Mouse (Mus musculus) heart, embryonic 13.5 days (tissue): Measurements from ENCODE around the gene Bcl9l. TPM values are rescaled to one million over a fixed set of nuclear protein-coding genes. Genes with fewer than 3 reads are reported as not detected.
"Not testable (repeated sequence)": the region's sequence is repeated elsewhere in the genome, so short reads cannot be mapped to it uniquely, and the experiment has no call there.

Source experiments
- ATAC-seq: fragments of 200-750 bp; cut with Nextera tagmentation; 2 replicates; pipeline ENCODE4 v1.8.0; 2017; ENCODE audit warnings: moderate TSS enrichment; ENCODE audit not compliant: insufficient number of reproducible peaks, low FRiP score, low TSS enrichment; ENCODE audit errors: extremely low read depth
- H3K27ac ChIP-seq: fragments of 300-500 bp; sonication (generic); replicated peaks from 2 replicates; pipeline ENCODE4 v1.5.1; 2015; ENCODE audit warnings: moderate library complexity, mild to moderate bottlenecking, inconsistent platforms
- H3K27me3 ChIP-seq: fragments of 300-500 bp; sonication (generic); replicated peaks from 2 replicates; pipeline ENCODE4 v1.6.1; 2015; ENCODE audit warnings: mild to moderate bottlenecking, inconsistent platforms
- H3K36me3 ChIP-seq: fragments of 300-500 bp; sonication (generic); 2 replicates; pipeline ENCODE4 v1.6.1; 2015; ENCODE audit warnings: mild to moderate bottlenecking, inconsistent platforms
- H3K4me1 ChIP-seq: fragments of 300-500 bp; sonication (generic); 2 replicates; pipeline ENCODE4 v1.6.1; 2015; ENCODE audit warnings: inconsistent platforms
- H3K4me2 ChIP-seq: fragments of 300-500 bp; sonication (generic); 2 replicates; pipeline ENCODE4 v1.6.1; 2015; ENCODE audit warnings: inconsistent platforms, mild to moderate bottlenecking, moderate library complexity
- H3K4me3 ChIP-seq: fragments of 300-500 bp; sonication (generic); 2 replicates; pipeline ENCODE4 v1.5.1; 2015; ENCODE audit warnings: moderate library complexity, mild to moderate bottlenecking, inconsistent platforms
- H3K9ac ChIP-seq: fragments of 300-500 bp; sonication (generic); 2 replicates; pipeline ENCODE4 v1.6.1; 2015; ENCODE audit warnings: inconsistent platforms, mild to moderate bottlenecking, moderate library complexity
- H3K9me3 ChIP-seq: fragments of 300-500 bp; sonication (generic); 2 replicates; pipeline ENCODE4 v1.6.1; 2016; ENCODE audit warnings: inconsistent platforms
- WGBS: fragments of 180-500 bp; shearing (Covaris S2); methylation state at CpG from one replicate; pipeline ENCODE4 v1.1.7; 2015; ENCODE audit warnings: mixed read lengths; 5-methylcytosine and 5-hydroxymethylcytosine counted together
- polyA plus RNA-seq: library from polyadenylated mRNA; unstranded; fragments of >200 nt; fragmentation: Nextera tagmentation; extraction: Ambion mirVana; gene quantifications from 2 replicates; pipeline ENCODE4 v1.2.1, GENCODE M21; 2015

Gene Bcl9l
- 7.3 and 9.4 TPM in 2 replicates for polyA plus RNA-seq

- Histone ChIP-seq H3K4me2 (peak within 1 kb of the TSS; percentile 83), H3K27me3 (no peaks in the 10 kb centered on the region), H3K4me3 (peak within 1 kb of the TSS; percentile 99), H3K4me1 (peaks cover 54% of the 10 kb centered on the region), H3K27ac (peak within 1 kb of the TSS; percentile 91), H3K9me3 (no peaks in the 10 kb centered on the region), H3K9ac (peak within 1 kb of the TSS; percentile 99), H3K36me3 (no peaks in the 10 kb centered on the region)
- WGBS, result 1% methylated on average over 31 of the region's 31 CpGs
- ATAC-seq, result peak; percentile 23; the same call in 1 of the 2 replicates
These were observed at the start of gene Bcl9l for GRCm38 (mm10) chr9:44482552-44482951. Gene Bcl9l (plus strand): TSS chr9:44482825.

DNA sequence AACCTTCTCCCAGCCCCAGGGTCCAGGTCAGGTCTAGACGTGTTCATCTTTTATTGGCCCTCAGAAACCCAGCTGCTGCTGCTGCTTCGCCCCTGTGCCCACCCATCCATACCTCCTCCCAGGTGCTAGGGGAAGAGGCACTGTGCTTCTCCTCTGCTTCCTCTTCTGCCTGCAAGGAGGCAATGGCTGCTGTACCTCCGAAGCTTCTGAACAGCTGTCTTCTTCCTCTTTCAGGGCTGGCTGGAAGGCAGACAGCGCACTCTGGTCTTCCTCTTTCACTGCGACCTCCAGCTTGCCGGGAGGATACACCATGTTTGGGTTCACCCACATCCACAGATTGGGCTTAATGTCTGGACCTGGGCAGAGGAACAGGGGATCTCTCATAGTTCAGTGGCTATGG lies 46.9 kb upstream of the Bcl9l start:
- ATAC-seq, result no peak
- no peaks in the 10 kb centered on the region for H3K4me1 ChIP-seq
- no peaks in the 10 kb centered on the region for H3K36me3 ChIP-seq
- no peaks in the 10 kb centered on the region; the same call in 1 of the 2 replicates for H3K27me3 ChIP-seq
- H3K27ac ChIP-seq, result no peak overlapping the region
- H3K4me3 ChIP-seq, result no peak overlapping the region
- 75% methylated on average over 6 of the region's 6 CpGs for WGBS
- no peaks in the 10 kb centered on the region for H3K9me3 ChIP-seq
- no peak overlapping the region for H3K4me2 ChIP-seq
- no peak overlapping the region for H3K9ac ChIP-seq

DNA sequence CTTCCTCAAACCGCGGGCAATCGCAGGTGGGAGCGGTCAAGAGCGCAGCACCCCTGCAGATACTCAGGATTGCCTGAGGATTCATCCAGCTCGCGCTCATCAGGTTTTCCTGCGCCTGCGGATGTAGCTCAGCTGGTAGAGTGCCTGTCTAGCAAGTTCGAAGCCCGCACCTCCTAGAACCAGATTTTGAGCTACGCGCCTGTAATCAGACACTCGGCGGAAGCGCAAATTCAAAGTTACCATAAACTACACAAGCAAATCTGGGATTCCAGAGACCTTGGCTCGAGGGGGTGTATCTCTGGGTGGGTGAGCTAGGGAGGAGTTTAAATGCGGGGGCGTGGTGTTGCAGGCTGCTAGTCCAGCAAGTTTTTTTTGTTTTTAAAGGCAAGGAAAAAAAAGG lies 41.7 kb upstream of the Bcl9l start, which contains the start of gene Foxr1:
Gene Foxr1, minus strand, starts transcription at position 176 of the 400 bp plus-strand sequence.
- H3K36me3 ChIP-seq, result no peaks in the 10 kb centered on the region
- H3K4me2 ChIP-seq, result no peak within 1 kb of the TSS
- H3K4me3 ChIP-seq, result no peak within 1 kb of the TSS
- no peaks in the 10 kb centered on the region; the same call in 1 of the 2 replicates for H3K27me3 ChIP-seq
- H3K9ac ChIP-seq, result no peak within 1 kb of the TSS
- H3K27ac ChIP-seq, result no peak within 1 kb of the TSS
- no peaks in the 10 kb centered on the region for H3K4me1 ChIP-seq
- 53% methylated on average over 19 of the region's 19 CpGs for WGBS
- no peaks in the 10 kb centered on the region for H3K9me3 ChIP-seq
- no peak for ATAC-seq

GRCm38 (mm10) chr9:44444402-44445025 lies 38.1 kb upstream of the Bcl9l start:
- H3K4me3 ChIP-seq, H3K27me3 ChIP-seq: not testable (repeated sequence)
- 63% methylated on average over 7 of the region's 7 CpGs for WGBS

DNA sequence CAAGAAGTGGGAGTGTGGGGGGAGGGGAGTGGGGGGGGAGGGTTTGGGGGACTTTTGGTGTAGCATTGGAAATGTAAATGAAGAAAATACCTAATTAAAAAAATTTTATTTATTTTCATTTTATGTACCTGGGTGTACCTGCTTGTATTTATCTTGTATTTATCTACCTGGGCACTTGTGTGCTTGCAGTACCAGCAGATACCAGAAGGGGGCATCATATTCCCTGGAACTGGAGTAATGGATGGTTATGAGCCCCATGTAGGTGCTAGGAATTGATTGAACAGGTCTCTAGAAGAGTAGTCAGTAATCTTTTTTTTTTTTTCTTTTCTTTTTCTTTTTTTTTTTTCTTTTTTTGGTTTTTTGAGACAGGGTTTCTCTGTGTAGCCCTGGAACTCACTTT lies 32.2 kb upstream of the Bcl9l start:
- ATAC-seq, result no peak
- peaks cover 4% of the 10 kb centered on the region; the same call in 1 of the 2 replicates for H3K4me1 ChIP-seq
- peaks cover 31% of the 10 kb centered on the region for H3K27me3 ChIP-seq
- no peak overlapping the region for H3K9ac ChIP-seq
- H3K9me3 ChIP-seq, result no peaks in the 10 kb centered on the region
- no peak overlapping the region for H3K4me3 ChIP-seq
- H3K4me2 ChIP-seq, result no peak overlapping the region
- H3K27ac ChIP-seq, result no peak overlapping the region
- H3K36me3 ChIP-seq, result no peaks in the 10 kb centered on the region

More at GRCm38 (mm10) chr9:44444402-44445025, 38.1 kb upstream of the Bcl9l start:
- H3K4me2 ChIP-seq, H3K9me3 ChIP-seq, H3K27ac ChIP-seq, H3K4me1 ChIP-seq, H3K9ac ChIP-seq, ATAC-seq, H3K36me3 ChIP-seq: not testable (repeated sequence)

DNA sequence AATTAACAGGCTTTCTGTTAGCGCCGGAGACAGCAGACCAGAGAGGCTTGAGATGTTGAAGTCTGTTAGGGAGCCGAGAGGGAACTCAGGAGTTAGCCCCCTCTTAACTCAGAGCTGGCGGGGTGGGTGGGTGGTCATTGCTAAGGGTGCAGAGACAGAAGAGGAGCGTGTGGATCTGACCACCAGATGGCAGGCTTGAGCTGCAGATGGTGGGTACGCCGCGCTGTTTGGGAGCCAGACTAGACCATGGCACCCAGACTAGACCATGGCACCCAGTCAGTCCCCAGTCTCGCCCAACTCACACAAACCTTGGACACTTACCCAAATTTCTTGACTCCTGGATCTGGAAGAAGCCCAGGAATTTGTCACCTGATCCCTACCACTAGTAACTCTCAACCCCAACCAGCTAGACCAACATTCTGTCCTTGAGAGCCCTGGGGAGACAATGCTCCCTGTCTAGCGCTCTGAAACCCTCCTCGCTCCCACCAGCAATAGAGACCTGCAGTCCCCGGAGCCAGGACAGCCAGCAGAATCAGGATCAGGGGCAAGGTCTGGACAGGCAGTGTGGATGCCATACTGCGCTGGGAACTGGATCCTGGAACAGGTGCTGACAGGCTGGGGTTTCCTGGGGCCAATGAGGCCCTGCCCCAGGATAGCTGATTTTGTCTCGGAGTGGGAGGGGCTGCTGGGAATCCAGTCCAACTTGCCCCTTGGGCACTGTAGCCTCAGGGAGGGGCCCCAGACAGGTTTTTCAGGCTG lies 28.3 kb upstream of the Bcl9l start:
- no peak for ATAC-seq
- Histone ChIP-seq H3K36me3 (no peaks in the 10 kb centered on the region), H3K27me3 (peaks cover 60% of the 10 kb centered on the region), H3K4me3 (no peak overlapping the region), H3K9ac (no peak overlapping the region), H3K27ac (no peak overlapping the region), H3K9me3 (no peaks in the 10 kb centered on the region), H3K4me2 (peak overlapping the region; percentile 33), H3K4me1 (peaks cover 4% of the 10 kb centered on the region; the same call in 1 of the 2 replicates)
- 6% methylated on average over 14 of the region's 14 CpGs for WGBS

DNA sequence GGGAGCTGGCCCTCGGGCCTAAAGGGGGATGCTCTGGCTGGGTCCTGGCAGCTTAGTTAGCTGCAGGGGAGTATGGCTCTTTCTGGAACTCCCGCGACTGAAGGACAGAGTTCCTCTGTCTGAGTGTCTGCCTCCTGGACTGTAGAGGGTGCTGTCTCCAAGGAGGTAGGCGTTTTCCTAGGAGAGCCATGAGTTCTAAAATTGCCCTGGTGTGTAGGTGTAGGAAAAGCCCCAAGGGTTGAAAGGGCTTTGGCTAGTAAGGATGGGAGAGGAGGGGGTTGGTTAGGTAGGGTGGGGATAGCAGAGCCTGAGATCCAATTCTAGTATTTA lies 27.8 kb upstream of the Bcl9l start, which contains the start of gene Upk2:
Gene Upk2, minus strand, starts transcription at position 86 of the 330 bp plus-strand sequence.
- H3K27ac ChIP-seq, result no peak within 1 kb of the TSS
- no peak within 1 kb of the TSS for H3K9ac ChIP-seq
- no peak for ATAC-seq
- peaks cover 60% of the 10 kb centered on the region for H3K27me3 ChIP-seq
- H3K9me3 ChIP-seq, result no peaks in the 10 kb centered on the region
- no peak within 1 kb of the TSS for H3K4me3 ChIP-seq
- H3K36me3 ChIP-seq, result no peaks in the 10 kb centered on the region
- peaks cover 4% of the 10 kb centered on the region; the same call in 1 of the 2 replicates for H3K4me1 ChIP-seq
- WGBS, result 19% methylated on average over 4 of the region's 4 CpGs
- peak within 1 kb of the TSS; percentile 33 for H3K4me2 ChIP-seq

DNA sequence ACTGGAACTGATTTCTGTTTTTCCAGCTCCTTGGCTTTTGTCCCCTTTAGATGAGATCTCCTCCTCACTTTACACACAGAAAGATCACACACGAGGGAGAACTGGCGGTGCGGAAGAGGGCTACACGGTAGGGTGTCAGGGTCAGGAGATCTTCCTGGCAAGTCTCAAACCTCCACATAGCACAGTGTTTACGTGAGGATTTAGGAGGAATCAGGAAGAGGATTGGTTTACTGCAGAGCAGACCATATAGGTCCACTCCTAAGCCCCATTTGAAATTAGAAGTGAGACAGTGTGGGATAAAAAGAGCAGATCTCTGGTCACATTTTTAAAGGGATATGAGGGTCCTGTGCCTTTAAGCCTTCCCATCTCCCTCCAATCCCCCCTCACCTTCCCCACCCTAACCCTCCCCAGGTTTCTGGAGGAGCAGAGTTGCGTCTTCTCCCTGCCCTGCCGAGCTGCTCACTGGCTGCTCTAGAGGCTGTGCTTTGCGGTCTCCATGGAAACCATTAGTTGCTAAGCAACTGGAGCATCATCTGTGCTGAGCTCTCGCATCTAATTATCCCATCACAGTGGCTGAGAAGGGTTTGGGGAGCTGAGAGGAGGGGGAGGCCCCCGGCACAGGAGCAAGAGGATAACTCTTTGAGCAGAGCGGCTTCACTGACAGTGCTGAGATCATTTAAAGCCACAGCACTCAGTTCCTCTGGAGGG lies 25.4 kb upstream of the Bcl9l start:
- no peak for ATAC-seq
- H3K27ac ChIP-seq, result no peak overlapping the region
- H3K4me3 ChIP-seq, result no peak overlapping the region
- no peak overlapping the region for H3K9ac ChIP-seq
- 11% methylated on average over 11 of the region's 11 CpGs for WGBS
- peaks cover 4% of the 10 kb centered on the region; the same call in 1 of the 2 replicates for H3K4me1 ChIP-seq
- H3K36me3 ChIP-seq, result no peaks in the 10 kb centered on the region
- no peaks in the 10 kb centered on the region for H3K9me3 ChIP-seq
- peaks cover 68% of the 10 kb centered on the region for H3K27me3 ChIP-seq
- H3K4me2 ChIP-seq, result no peak overlapping the region

- Histone ChIP-seq H3K36me3 (no peaks in the 10 kb centered on the region), H3K27me3 (peaks cover 26% of the 10 kb centered on the region), H3K9me3 (no peaks in the 10 kb centered on the region), H3K9ac (no peak overlapping the region), H3K27ac (no peak overlapping the region), H3K4me2 (no peak overlapping the region), H3K4me1 (no peaks in the 10 kb centered on the region), H3K4me3 (no peak overlapping the region)
- WGBS, result 71% methylated on average over 5 of the region's 5 CpGs
- no peak for ATAC-seq
These were observed 20.7 kb upstream of the Bcl9l start for GRCm38 (mm10) chr9:44461950-44462349.

GRCm38 (mm10) chr9:44468224-44468623 lies 14.4 kb upstream of the Bcl9l start:
- no peak overlapping the region for H3K9ac ChIP-seq
- H3K9me3 ChIP-seq, result no peaks in the 10 kb centered on the region
- no peak overlapping the region for H3K4me2 ChIP-seq
- no peaks in the 10 kb centered on the region for H3K36me3 ChIP-seq
- no peak for ATAC-seq
- no peaks in the 10 kb centered on the region for H3K4me1 ChIP-seq
- WGBS, result 43% methylated on average over 7 of the region's 7 CpGs
- H3K27me3 ChIP-seq, result peaks cover 31% of the 10 kb centered on the region
- H3K27ac ChIP-seq, result no peak overlapping the region
- H3K4me3 ChIP-seq, result no peak overlapping the region

GRCm38 (mm10) chr9:44468800-44469199 lies 13.8 kb upstream of the Bcl9l start:
- H3K36me3 ChIP-seq, result no peaks in the 10 kb centered on the region
- no peak overlapping the region for H3K4me2 ChIP-seq
- WGBS, result 46% methylated on average over 2 of the region's 2 CpGs
- no peaks in the 10 kb centered on the region for H3K9me3 ChIP-seq
- H3K9ac ChIP-seq, result no peak overlapping the region
- ATAC-seq, result no peak
- peaks cover 31% of the 10 kb centered on the region for H3K27me3 ChIP-seq
- H3K4me1 ChIP-seq, result no peaks in the 10 kb centered on the region
- no peak overlapping the region for H3K27ac ChIP-seq
- no peak overlapping the region for H3K4me3 ChIP-seq
